Mouse (Mus musculus) megakaryocyte, embryonic 14.5 days (primary cell): ENCODE measurements around the gene Atp6v0a1. TPM values are rescaled to one million over a fixed set of nuclear protein-coding genes. Genes with fewer than 3 reads are reported as not detected.

ENCODE experiments used
- H3K27me3 ChIP-seq: replicated peaks from 2 replicates; pipeline ENCODE3; 2012; ENCODE audit warnings: inconsistent platforms
- H3K36me3 ChIP-seq: replicated peaks from 2 replicates; pipeline ENCODE3; 2012; ENCODE audit warnings: low read length, inconsistent platforms, mixed read lengths
- H3K4me1 ChIP-seq: 2 replicates; pipeline ENCODE4 v1.6.1; 2012; ENCODE audit warnings: inconsistent platforms
- H3K4me3 ChIP-seq: replicated peaks from 2 replicates; pipeline ENCODE3; 2012; ENCODE audit warnings: moderate library complexity, mild to moderate bottlenecking, inconsistent platforms
- H3K9me3 ChIP-seq: 2 replicates; pipeline ENCODE4 v1.6.1; 2012; ENCODE audit warnings: inconsistent platforms
- FLI1 ChIP-seq: IDR thresholded peaks from 2 replicates; pipeline ENCODE4 v1.6.1; 2012; ENCODE audit warnings: low read length, inconsistent platforms, mixed read lengths
- GATA1 ChIP-seq: IDR thresholded peaks from 3 replicates; pipeline ENCODE4 v1.6.1; 2012; ENCODE audit warnings: mixed read lengths, low read length, inconsistent platforms, borderline replicate concordance
- polyA plus RNA-seq: library from polyadenylated mRNA; stranded (reverse); fragments of >175 nt; gene quantifications from 2 replicates; pipeline ENCODE4 v1.2.3, GENCODE M21; 2012; ENCODE audit warnings: low replicate concordance; ENCODE audit not compliant: insufficient read depth

Gene Atp6v0a1
- polyA plus RNA-seq, 1 experiment, result 90.5 TPM

DNA sequence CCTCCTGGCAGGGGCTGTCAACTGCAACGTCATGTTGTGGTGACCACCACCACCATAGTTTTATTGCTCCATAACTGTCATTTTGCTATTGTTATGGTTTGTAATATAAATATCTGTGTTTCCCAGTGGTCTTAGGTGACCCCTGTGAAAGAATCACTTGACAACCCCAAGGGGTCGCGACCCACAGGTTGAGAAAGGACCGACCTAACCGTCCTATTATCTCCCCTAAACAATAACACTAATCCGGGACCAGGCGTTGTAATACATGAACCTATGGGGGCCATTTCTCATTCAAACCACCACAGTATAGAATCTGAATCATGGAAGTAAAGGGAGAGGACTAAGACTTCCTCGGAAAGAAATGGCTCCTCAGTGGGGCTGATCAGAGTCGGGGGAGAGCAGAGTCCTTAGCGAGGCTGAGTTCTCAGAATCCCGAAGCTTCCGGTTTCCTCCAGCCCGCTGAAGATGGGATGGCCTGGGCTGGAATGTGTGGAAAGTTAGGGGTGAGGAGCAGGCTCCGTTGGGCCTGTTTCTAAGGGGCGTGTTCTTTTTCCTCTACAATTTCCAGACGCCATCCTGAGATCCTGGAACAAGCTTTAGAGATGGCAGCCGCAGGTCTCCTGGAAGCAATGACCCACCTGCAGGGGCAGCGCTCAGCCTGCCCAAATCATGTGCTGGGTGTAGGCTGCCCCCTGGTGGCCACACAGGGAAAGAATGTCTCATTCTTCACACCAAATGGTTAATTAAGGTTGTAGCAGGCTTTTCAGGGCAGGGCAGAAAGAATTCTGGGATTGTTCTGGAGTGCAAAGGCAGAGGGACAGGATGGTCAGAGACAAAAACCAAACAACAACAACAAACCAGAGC is 57.5 kb downstream of the Atp6v0a1 start:
- Histone ChIP-seq H3K36me3 (peaks cover 43% of the 10 kb centered on the region), H3K4me1 (peaks cover 93% of the 10 kb centered on the region), H3K9me3 (no peaks in the 10 kb centered on the region), H3K27me3 (peaks cover 5% of the 10 kb centered on the region), H3K4me3 (peak overlapping the region; percentile 73)
- TF ChIP-seq GATA1 (no peak), FLI1 (no peak)

DNA sequence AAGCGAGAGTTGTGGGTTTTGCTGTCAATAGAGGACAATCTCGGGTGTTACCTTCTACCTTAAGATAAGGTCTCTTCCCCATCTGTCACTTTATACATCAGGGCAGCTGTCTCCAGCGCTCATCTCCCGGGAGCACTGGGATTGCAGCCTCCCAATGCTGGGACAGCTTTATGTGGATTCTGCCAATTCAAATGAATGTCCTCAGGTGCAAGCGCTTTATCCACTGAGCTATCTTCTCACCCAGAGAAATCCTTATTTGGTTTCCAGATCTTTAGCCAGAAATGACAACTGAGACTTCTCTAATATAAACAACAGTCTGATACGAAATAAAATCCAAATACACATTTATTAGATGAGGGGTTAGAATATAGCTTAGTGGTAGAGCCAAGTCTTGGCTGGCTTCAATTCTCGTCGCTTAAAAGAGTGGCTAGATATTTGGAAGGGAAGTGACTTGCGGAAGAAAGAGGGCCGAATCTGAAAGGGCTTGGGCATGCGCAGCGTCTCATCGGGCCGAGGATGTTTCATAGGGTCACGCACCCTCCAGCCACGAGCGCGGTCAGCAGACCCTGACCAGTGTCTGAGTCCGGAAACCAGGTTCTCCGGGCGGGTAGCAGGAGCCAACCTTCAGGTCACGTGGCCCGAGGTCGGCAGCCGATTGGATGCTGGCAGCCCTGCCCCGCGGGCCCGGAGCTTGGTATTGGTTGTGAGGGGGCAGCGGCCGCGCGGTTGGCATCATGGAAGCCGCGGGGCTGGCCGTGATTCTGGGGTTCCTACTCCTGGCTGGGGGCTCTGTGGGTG is 60.3 kb downstream of the Atp6v0a1 start, which contains the start of gene Naglu:
Gene Naglu (plus strand): TSS at position 622 of the 798 bp plus-strand sequence.
- peak within 1 kb of the TSS; percentile 96 for H3K4me3 ChIP-seq
- H3K4me1 ChIP-seq, result peaks cover 89% of the 10 kb centered on the region
- peaks cover 46% of the 10 kb centered on the region for H3K36me3 ChIP-seq
- H3K27me3 ChIP-seq, result peaks cover 8% of the 10 kb centered on the region
- no peak for TF ChIP-seq GATA1
- TF ChIP-seq FLI1, result no peak
- 0 out of 2 replicates have a peak, but pooled peaks cover 4% of the 10 kb centered on the region for H3K9me3 ChIP-seq

DNA sequence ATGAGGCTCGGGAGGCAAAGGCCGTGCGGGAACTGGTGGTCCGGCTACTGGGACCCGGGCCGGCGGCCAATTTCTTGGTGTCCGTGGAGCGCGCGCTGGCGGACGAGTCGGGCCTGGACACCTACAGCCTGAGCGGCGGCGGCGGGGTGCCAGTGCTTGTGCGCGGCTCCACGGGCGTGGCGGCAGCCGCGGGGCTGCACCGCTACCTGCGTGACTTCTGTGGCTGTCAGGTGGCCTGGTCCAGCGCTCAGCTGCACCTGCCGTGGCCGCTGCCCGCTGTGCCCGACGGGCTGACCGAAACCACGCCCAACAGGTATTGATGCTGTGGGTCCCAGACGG is 60.9 kb downstream of the Atp6v0a1 start:
- TF ChIP-seq FLI1 (no peak), GATA1 (no peak)
- 0 out of 2 replicates have a peak, but pooled peaks cover 4% of the 10 kb centered on the region for H3K9me3 ChIP-seq
- H3K27me3 ChIP-seq, result peaks cover 8% of the 10 kb centered on the region
- peaks cover 83% of the 10 kb centered on the region for H3K4me1 ChIP-seq
- H3K4me3 ChIP-seq, result peak overlapping the region; percentile 96
- peaks cover 44% of the 10 kb centered on the region for H3K36me3 ChIP-seq

DNA sequence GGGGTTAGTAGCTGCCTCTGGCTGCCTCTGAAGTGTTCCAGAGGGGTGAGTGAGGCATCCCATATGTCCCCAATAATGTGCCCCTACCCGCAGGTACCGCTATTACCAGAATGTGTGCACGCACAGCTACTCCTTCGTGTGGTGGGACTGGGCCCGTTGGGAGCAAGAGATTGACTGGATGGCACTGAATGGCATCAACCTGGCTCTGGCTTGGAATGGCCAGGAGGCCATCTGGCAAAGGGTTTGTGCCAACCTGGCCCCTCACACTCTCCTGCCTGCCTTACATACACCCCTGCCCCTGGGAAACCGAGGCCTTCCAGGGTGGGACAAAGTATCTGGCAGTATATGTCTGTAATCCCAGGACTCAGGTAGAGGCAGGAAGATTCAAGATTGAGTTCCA is 61.7 kb downstream of the Atp6v0a1 start:
- Histone ChIP-seq H3K4me1 (peaks cover 75% of the 10 kb centered on the region), H3K4me3 (peak overlapping the region; percentile 96), H3K36me3 (peaks cover 43% of the 10 kb centered on the region), H3K27me3 (peaks cover 8% of the 10 kb centered on the region), H3K9me3 (0 out of 2 replicates have a peak, but pooled peaks cover 4% of the 10 kb centered on the region)
- TF ChIP-seq GATA1 (no peak), FLI1 (no peak)

GRCm38 (mm10) chr11:101071810-101072428 is 62.7 kb downstream of the Atp6v0a1 start:
- peaks cover 66% of the 10 kb centered on the region for H3K4me1 ChIP-seq
- H3K27me3 ChIP-seq, result peaks cover 8% of the 10 kb centered on the region
- H3K4me3 ChIP-seq, result peak overlapping the region; percentile 42
- H3K9me3 ChIP-seq, result 0 out of 2 replicates have a peak, but pooled peaks cover 4% of the 10 kb centered on the region
- no peak for TF ChIP-seq GATA1
- TF ChIP-seq FLI1, result no peak
- H3K36me3 ChIP-seq, result peaks cover 48% of the 10 kb centered on the region

GRCm38 (mm10) chr11:101078121-101078520 is 68.9 kb downstream of the Atp6v0a1 start, which contains the start of gene Hsd17b1:
Gene Hsd17b1, plus strand, starts transcription at chr11:101078411.
- TF ChIP-seq FLI1, result no peak
- TF ChIP-seq GATA1, result no peak
- Histone ChIP-seq H3K9me3 (no peaks in the 10 kb centered on the region), H3K4me1 (peaks cover 53% of the 10 kb centered on the region), H3K4me3 (no peak within 1 kb of the TSS), H3K36me3 (peaks cover 38% of the 10 kb centered on the region), H3K27me3 (peaks cover 21% of the 10 kb centered on the region)

DNA sequence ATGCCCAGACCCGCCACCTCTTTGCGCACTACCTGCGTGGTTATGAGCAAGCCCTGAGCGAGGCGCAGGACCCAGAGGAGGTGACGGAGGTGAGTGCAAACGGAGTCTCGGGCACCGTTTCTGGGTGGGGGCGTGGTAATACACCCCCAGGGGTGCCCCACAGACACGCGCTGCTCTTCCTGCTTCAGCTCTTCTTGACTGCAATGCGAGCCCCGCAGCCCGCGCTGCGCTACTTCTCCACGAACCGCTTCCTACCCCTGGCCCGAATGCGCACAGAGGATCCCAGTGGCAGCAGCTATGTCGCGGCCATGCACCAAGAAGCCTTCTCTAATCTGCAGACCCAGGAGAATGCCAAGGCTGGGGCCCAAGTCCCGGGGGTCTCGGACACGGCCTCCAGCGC is 70.5 kb downstream of the Atp6v0a1 start:
- Histone ChIP-seq H3K4me3 (peak overlapping the region; percentile 87), H3K9me3 (no peaks in the 10 kb centered on the region), H3K4me1 (peaks cover 54% of the 10 kb centered on the region), H3K27me3 (peaks cover 21% of the 10 kb centered on the region), H3K36me3 (peaks cover 36% of the 10 kb centered on the region)
- TF ChIP-seq FLI1, result no peak
- TF ChIP-seq GATA1, result no peak

DNA sequence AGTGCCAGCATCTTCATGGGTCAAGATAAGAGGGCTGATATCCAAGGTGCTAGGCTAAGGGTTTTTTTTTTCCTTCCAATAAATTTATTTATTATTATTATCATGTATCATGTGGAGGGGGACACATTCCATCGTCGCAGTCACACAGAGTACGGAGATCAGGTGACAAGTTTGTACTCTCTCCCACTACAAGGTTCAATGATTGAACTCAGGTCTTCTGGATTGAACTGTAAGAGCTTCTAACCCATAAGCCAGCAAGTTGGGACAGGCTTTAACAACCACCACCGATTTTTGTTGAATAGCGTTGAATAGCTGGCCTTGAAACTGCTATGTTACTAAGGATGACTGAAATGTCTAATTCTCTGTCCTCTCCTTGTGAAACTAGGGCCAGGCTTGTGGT is 71.2 kb downstream of the Atp6v0a1 start:
- H3K27me3 ChIP-seq, result peaks cover 21% of the 10 kb centered on the region
- no peak overlapping the region for H3K4me3 ChIP-seq
- no peaks in the 10 kb centered on the region for H3K9me3 ChIP-seq
- TF ChIP-seq GATA1 (no peak), FLI1 (no peak)
- H3K36me3 ChIP-seq, result peaks cover 40% of the 10 kb centered on the region
- H3K4me1 ChIP-seq, result peaks cover 61% of the 10 kb centered on the region

- Histone ChIP-seq H3K4me3 (peak overlapping the region; percentile 99), H3K4me1 (peaks cover 73% of the 10 kb centered on the region), H3K9me3 (no peaks in the 10 kb centered on the region), H3K27me3 (peaks cover 21% of the 10 kb centered on the region), H3K36me3 (peaks cover 43% of the 10 kb centered on the region)
- TF ChIP-seq FLI1, result no peak
- TF ChIP-seq GATA1, result no peak
Observed at GRCm38 (mm10) chr11:101081659-101082058, 72.4 kb downstream of the Atp6v0a1 start.
